Mouse (Mus musculus) cortical plate, adult 2 months (tissue): Measurements from ENCODE around the gene Plcb3. TPM values are rescaled to one million over a fixed set of nuclear protein-coding genes. Genes with fewer than 3 reads are reported as not detected.

Experiments
- H3K27ac ChIP-seq: fragments of 200-500 bp; 2 replicates; pipeline ENCODE4 v1.5.1; 2012; ENCODE audit warnings: low read length, control low read depth, inconsistent platforms; ENCODE audit not compliant: insufficient read depth
- H3K4me1 ChIP-seq: fragments of 200-500 bp; 2 replicates; pipeline ENCODE4 v1.6.1; 2011; ENCODE audit warnings: low read length; ENCODE audit not compliant: control insufficient read depth, insufficient read depth
- H3K4me3 ChIP-seq: fragments of 200-500 bp; 2 replicates; pipeline ENCODE4 v1.5.1; 2011; ENCODE audit warnings: mild to moderate bottlenecking, low read length, control low read depth; ENCODE audit not compliant: insufficient read depth
- CTCF ChIP-seq: fragments of 200-500 bp; IDR thresholded peaks from 2 replicates; pipeline ENCODE4 v1.5.1; 2011; ENCODE audit warnings: mild to moderate bottlenecking, control low read depth, low read length; ENCODE audit not compliant: insufficient read depth; ENCODE audit errors: extremely low read depth
- POLR2A ChIP-seq: fragments of 200-500 bp; IDR thresholded peaks from 2 replicates; pipeline ENCODE4 v1.6.1; 2011; ENCODE audit warnings: mild to moderate bottlenecking, low read length, control low read depth; ENCODE audit not compliant: insufficient read depth; ENCODE audit errors: extremely low read depth
- polyA plus RNA-seq: library from polyadenylated mRNA; depleted of rRNA; stranded (reverse); fragments of >200 nt; gene quantifications from 2 replicates; pipeline ENCODE4 v1.2.3, GENCODE M21; 2012

The Plcb3 gene
- polyA plus RNA-seq, 1 experiment = 17.4 TPM

DNA sequence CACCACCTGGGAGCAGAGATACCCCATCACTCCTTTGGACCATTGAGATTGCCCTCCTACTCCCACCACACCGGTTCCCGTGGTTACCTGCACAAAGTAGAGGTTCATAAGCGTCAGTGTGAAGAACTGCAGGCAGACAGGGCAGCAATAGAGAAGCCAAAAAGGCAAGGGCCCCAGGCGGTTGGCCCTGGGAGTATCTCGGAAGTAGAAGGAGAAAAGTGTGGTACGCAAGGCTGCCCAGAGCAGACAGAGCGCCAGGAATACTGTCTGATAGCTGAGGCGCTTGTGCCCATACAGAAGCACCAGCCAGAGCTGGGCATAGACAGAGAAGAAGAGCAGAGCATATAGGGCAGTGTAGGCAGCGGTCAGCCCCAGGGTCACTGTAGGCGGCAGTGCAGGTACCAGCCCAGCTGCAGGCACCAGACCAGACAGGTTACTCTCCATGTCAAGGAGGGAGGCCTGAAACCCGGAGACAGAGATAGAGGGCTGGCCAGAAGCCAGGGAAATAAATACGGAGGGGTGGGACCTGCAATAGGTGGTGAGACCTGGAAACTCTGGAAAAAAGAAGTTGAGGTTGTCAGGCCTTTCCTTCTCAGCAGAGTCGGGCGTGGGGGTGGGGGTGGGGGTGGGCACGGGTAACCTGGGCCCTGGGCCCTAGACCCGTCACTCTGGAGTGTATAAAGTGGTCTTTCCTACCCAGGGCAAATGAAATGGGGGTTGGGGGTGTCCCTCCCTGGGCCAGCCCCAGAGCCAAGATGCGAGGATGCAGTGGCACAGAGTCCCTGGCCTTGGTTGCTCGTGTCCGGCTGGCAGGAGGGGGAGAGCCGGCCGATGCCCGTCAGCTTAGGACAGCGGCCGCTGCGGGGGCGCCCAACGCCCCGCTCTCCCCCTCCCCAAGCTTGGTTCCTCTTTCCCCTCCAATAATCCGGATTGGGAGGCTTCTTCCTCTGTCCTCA, 35.6 kb downstream of the Plcb3 start:
- Histone ChIP-seq H3K4me1 (no peaks in the 10 kb centered on the region), H3K27ac (peak overlapping the region; percentile 47), H3K4me3 (peak overlapping the region; percentile 96)
- TF ChIP-seq POLR2A = 0 out of 2 replicates have a peak, but pooled peaks have one; percentile 5
- TF ChIP-seq CTCF = no peak

DNA sequence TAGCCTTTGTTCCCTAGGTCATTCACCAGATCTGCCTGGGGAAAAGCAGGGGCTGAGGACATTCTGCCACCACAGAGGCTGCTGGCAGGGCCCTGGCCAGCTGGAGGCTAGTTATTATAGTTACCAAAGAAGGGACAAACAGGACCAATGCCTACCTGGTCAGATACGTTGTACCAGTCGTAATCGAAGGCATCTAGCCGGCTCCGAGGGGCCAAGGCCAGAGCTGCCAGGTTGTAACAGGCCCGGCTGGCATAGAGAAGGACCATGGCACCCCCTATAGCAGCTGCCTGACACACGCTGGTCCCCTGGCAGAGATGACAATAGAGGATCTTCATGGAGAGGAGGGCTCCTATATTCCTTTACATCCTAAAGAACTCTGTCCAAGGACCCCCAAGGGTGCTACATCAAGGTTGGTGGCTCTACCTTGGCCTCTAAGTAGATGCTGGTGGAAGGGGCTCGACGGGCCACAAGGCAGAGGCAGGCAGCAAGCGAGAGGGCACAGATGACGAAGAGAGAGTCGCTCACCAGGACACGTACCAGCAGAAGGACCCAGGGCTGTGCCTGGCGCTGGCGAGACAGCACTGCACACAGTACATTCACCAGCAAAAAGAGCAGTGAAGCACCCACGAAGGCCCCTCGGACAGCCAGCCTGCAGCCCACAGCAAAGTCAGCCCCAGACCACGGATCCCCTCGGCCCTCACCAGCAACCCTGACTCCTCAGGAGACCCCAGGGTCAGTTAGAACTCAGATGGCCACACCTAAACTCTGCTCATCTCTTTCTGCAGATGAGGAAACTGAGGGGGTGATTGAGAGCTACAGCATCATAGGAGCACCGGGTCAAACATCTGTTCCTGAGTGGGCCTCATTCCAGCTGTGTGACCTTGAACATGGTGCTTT, 36.9 kb downstream of the Plcb3 start:
- no peak for TF ChIP-seq CTCF
- no peak for TF ChIP-seq POLR2A
- Histone ChIP-seq H3K4me1 (no peaks in the 10 kb centered on the region), H3K27ac (no peak overlapping the region), H3K4me3 (peak overlapping the region; percentile 96)

DNA sequence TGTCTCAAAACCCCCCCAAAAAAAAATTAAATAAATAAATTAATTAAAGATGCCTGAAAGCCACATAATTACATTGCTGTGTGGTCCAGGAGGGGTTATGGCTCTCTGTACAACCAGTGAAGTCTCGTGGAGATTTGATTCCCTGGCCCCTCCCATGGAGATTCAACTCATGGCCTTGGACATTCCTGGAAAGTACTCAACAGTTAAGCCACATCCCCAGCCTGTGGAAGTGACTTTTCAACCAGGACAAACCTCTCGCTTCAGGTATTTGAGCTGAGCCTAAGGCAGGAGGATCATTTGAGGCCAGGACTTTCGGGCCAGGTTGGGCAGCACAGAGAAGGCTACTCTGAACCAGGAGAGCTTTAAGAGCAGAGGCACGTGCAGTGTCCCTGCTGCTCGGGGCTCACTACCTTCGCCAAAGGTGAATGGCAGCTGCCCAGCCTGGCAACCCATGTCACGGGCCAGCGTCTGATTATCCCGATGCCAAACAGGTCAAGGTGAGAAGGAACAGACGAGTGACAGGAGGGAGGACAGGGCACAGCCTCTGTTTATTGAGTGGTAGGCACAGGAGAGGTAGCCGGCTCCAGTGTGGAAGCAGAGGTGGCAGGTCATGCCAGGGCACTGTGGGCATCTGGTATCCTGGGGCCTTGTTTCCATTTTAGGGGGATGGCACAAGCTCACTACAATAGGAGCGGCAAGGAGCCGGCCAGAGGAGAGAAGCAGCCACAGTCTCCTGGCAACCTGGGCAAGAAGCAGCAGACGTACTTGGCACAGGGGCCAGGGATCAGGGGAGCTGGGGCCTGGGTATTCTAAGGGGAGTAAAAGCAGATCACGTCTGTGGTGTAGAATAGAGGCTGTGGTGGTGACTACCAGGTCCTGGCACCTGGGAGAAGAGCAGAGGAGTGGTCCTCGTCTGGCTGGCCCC, 38.5 kb downstream of the Plcb3 start:
- Histone ChIP-seq H3K4me3 (no peak overlapping the region), H3K4me1 (no peaks in the 10 kb centered on the region), H3K27ac (no peak overlapping the region)
- TF ChIP-seq CTCF (no peak), POLR2A (no peak)

DNA sequence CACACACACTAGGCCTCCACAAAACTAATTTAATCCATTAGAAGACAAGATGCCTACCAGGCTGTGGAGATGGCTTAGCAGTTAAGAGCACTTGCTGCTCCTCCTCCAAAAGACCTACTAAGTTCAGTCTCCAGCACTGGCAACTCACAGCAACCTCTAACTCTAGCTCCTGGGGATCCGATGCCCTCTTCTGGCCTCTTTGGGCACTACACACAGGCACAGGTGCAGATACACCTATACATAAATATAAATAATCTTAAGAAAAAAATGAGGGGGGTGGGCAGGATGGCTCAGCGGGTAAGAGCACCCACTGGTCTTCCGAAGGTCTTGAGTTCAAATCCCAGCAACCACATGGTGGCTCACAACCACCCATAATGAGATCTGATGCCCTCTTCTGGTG, 40.0 kb downstream of the Plcb3 start:
- no peak overlapping the region for H3K4me3 ChIP-seq
- no peak overlapping the region for H3K27ac ChIP-seq
- no peaks in the 10 kb centered on the region for H3K4me1 ChIP-seq
- TF ChIP-seq POLR2A = no peak
- peak; percentile 4; the same call in 1 of the 2 replicates for TF ChIP-seq CTCF

DNA sequence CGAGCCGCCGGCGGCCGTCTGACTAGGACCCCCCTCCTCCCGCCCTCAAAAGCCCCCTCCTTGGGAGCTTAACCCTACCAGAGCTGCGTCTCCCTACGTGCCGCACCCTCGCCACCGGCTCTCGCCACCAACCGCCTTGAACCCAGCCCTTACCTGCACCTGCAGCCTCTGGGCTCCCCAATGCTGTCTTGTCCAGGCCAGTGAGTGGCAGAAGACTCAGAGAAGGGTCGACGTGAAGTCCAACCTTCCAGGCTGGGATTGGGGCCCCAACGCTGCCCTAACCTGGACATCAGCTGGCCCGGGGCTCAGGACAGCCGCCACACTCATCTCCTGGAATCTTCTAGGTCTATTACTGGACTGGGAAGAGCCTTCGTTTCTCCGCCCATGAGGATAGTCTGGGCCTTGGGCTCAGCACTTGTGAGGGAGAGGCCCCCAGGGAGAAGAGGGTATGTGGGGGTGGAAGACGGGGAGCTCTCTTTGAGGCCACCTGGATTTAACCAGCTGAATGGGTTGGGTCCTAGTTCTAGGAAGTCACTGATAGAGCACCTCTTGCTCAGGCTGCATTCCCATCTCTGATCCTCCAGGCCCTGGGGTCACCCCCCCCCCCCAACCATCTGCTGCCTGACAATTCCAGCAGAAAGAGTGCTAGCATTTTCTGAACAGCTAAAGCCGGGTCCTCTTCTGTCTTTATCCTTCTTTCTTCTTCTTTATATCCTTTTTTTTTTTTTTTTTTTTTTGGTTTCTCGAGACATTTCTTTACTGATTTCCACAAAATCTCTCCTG, 41.9 kb downstream of the Plcb3 start, which contains the start of gene Kcnk4:
Gene Kcnk4 (minus strand): TSS at position 321 of the 783 bp plus-strand sequence.
- TF ChIP-seq CTCF (no peak), POLR2A (no peak)
- no peaks in the 10 kb centered on the region for H3K4me1 ChIP-seq

DNA sequence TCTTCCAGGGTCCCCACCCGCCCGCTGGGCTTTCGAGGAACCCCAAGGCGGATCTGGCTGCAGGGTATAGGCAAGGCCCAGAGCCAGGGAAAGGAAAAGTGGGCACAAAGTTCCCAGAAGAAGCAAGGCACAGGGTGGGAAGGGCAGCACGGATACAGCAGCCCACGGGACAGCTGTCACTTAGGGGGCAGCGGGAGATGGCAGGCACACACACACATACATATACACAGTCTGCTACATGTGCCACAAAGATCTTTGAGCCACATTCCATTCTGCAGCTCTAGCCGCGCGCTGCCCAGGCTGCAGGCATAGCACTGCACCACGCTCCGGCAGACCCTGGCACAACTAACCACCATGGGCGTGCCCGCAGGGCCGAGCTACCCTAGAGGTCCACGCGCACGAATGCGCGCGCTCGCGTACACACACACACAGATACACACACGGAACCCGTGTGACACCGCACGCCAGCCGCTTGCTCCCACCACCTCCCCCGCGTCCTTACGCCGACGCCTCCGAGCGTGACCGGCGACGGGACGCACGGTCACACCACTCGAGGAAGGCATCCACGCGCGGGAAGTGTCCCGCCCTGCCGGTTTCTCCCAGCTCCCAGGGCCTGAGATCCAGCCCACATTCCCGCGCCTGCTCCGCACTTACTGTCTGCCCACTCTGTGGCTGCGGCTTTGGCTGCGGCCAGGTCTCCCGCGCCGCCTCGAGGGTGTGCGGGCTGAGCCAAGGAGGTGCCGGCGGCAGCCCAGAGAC, 42.7 kb downstream of the Plcb3 start:
- H3K27ac ChIP-seq = peak overlapping the region; percentile 33
- TF ChIP-seq POLR2A (peak; percentile 49), CTCF (no peak)
- H3K4me1 ChIP-seq = no peaks in the 10 kb centered on the region
- peak overlapping the region; percentile 38 for H3K4me3 ChIP-seq

More for the DNA sequence above, 41.9 kb downstream of the Plcb3 start, which contains the start of gene Kcnk4:
- peak within 1 kb of the TSS; percentile 38 for H3K4me3 ChIP-seq
- H3K27ac ChIP-seq = peak within 1 kb of the TSS; percentile 33

DNA sequence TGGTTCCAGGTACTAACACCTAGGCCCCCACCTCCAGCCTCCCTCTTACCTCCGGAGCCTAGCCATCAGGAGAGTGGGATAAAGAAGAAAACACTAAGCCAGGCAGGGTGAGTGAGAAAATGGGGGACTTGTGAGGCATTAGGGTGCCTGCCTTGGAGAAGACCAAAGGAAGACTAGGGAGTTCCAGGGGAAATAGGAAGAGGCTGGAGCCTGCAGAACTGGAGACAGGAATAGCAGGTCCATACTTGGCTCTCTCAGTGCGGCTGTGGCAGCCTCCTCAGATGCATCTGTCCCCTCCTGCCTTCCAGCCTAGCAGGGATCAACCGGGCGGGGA, 43.2 kb downstream of the Plcb3 start:
- Histone ChIP-seq H3K27ac (peak overlapping the region; percentile 36), H3K4me1 (no peaks in the 10 kb centered on the region), H3K4me3 (peak overlapping the region; percentile 38)
- TF ChIP-seq POLR2A (no peak), CTCF (no peak)
